8 mouse cellular contexts compared by ENCODE assay signal in genomic region chr8:39695331-39695730, GRCm38 (mm10).
A peak's percentile ranks its signal among the peaks of the same experiment; 100 is the strongest.
DNase-seq lines count a peak whose midpoint lies in the region; ATAC-seq and TF ChIP-seq lines count a peak whose summit lies in the region.

No protein-coding gene starts in this region.

- TF ChIP-seq EP300 in CH12.LX (IDR thresholded peaks at IDR 0.05; ENCODE audit: low read length): no peak

- H3K36me3 ChIP-seq in kidney, postnatal 0 days (ENCODE audit: insufficient read depth, low read length): no peaks in the 10 kb centered on the region
- no peaks in the 10 kb centered on the region for H3K36me3 ChIP-seq in kidney, embryonic 15.5 days
- no peaks in the 10 kb centered on the region for H3K36me3 ChIP-seq in CH12.LX (replicated peaks in 1 of 2; ENCODE audit: control insufficient read depth in 1 of 2, insufficient read depth in 1 of 2, low read length in 1 of 2)

- DNase-seq in cerebellum, postnatal 14 days: peak; percentile 1 to 13
- DNase-seq in cerebellum, adult 2 months: no peak
- no peak for DNase-seq in kidney, postnatal 0 days (ENCODE audit: low spot score)
- DNase-seq in CH12.LX (ENCODE audit: extremely low read depth) (peak; percentile 42), adipocyte (ENCODE audit: low spot score) (no peak), MN1 (ENCODE audit: low spot score) (no peak)
- peak; percentile 9 to 45 for DNase-seq in left cerebral cortex, postnatal 25 days (ENCODE audit: low spot score in 2 of 2)

- no peaks in the 10 kb centered on the region for H3K27me3 ChIP-seq in cerebellum, adult 2 months (ENCODE audit: control insufficient read depth, insufficient read depth, low read length)
- H3K27me3 ChIP-seq in kidney, postnatal 0 days (ENCODE audit: insufficient read depth, low read length): no peaks in the 10 kb centered on the region
- H3K27me3 ChIP-seq in kidney, embryonic 15.5 days: no peaks in the 10 kb centered on the region
- H3K27me3 ChIP-seq in CH12.LX (replicated peaks): no peaks in the 10 kb centered on the region

- intact Hi-C loops in left cerebral cortex, postnatal 25 days (cut with DNase I): no loop called here

- dilution Hi-C loops in CH12.LX (cut with MboI; ENCODE audit: extremely low pct_ligation_motif_present, extremely low pct_unique_long_range_greater_than_20kb, low sequenced_read_pairs): no loop called here

- ATAC-seq in kidney, postnatal 0 days (replicated peaks; ENCODE audit: low FRiP score, low read depth): no peak
- no peak for ATAC-seq in kidney, embryonic 15.5 days (replicated peaks; ENCODE audit: low FRiP score)

- H3K27ac ChIP-seq in cerebellum, adult 2 months (ENCODE audit: insufficient read depth, low read length): no peak overlapping the region
- H3K27ac ChIP-seq in kidney, postnatal 0 days: no peak overlapping the region
- no peak overlapping the region for H3K27ac ChIP-seq in kidney, embryonic 15.5 days
- H3K27ac ChIP-seq in CH12.LX (ENCODE audit: insufficient read depth, low read depth): no peak overlapping the region

- in situ Hi-C loops in CH12.LX (cut with MboI; ENCODE audit: low pct_ligation_motif_present, low pct_unique_long_range_greater_than_20kb, low sequenced_read_pairs): no loop called here

- TF ChIP-seq RAD21 in CH12.LX (IDR thresholded peaks at IDR 0.05; ENCODE audit: low read depth, low read length): peak; percentile 69

- H3K9me3 ChIP-seq in kidney, postnatal 0 days (replicated peaks; ENCODE audit: low read length): no peaks in the 10 kb centered on the region
- H3K9me3 ChIP-seq in kidney, embryonic 15.5 days (replicated peaks): no peaks in the 10 kb centered on the region
- H3K9me3 ChIP-seq in CH12.LX (replicated peaks; ENCODE audit: low read length): no peaks in the 10 kb centered on the region

- H3K4me1 ChIP-seq in cerebellum, adult 2 months (ENCODE audit: control insufficient read depth, insufficient read depth, low read length): no peaks in the 10 kb centered on the region
- H3K4me1 ChIP-seq in kidney, postnatal 0 days (replicated peaks; ENCODE audit: insufficient read depth, low read length): no peaks in the 10 kb centered on the region
- no peaks in the 10 kb centered on the region for H3K4me1 ChIP-seq in kidney, embryonic 15.5 days
- H3K4me1 ChIP-seq in CH12.LX (ENCODE audit: control insufficient read depth in 1 of 2, insufficient read depth in 2 of 2): no peaks in the 10 kb centered on the region

- no peak overlapping the region for H3K9ac ChIP-seq in kidney, postnatal 0 days (ENCODE audit: low read depth, low read length)
- H3K9ac ChIP-seq in kidney, embryonic 15.5 days: no peak overlapping the region
- no peak overlapping the region for H3K9ac ChIP-seq in CH12.LX (ENCODE audit: insufficient read depth, low read depth)

- no peak for TF ChIP-seq POLR2A in cerebellum, adult 2 months (IDR thresholded peaks at IDR 0.05; ENCODE audit: borderline replicate concordance, insufficient read depth, low read length)
- no peak for TF ChIP-seq POLR2A in CH12.LX (IDR thresholded peaks at IDR 0.05; ENCODE audit: low read depth, low read length)

- H3K4me3 ChIP-seq in cerebellum, adult 2 months (replicated peaks; ENCODE audit: insufficient read depth, low read depth, low read length): no peak overlapping the region
- H3K4me3 ChIP-seq in kidney, postnatal 0 days (replicated peaks; ENCODE audit: low read depth, low read length): no peak overlapping the region
- no peak overlapping the region for H3K4me3 ChIP-seq in kidney, embryonic 15.5 days (replicated peaks)
- H3K4me3 ChIP-seq in CH12.LX (replicated peaks in 1 of 3; ENCODE audit: low read depth in 2 of 3, low read length in 2 of 3, poor library complexity in 1 of 3): no peak overlapping the region

- TF ChIP-seq CTCF in cerebellum, adult 2 months (IDR thresholded peaks at IDR 0.05; ENCODE audit: borderline replicate concordance, insufficient read depth, low read depth, low read length): no peak
- TF ChIP-seq CTCF in kidney, postnatal 0 days (IDR thresholded peaks at IDR 0.05; ENCODE audit: low read depth): peak; percentile 47; the same call in 1 of the 2 replicates
- peak in 1 of 2 experiments; percentile 66; a peak in 2 of 4 replicates for TF ChIP-seq CTCF in CH12.LX (conservative IDR thresholded peaks at IDR 0.05 in 1 of 2, IDR thresholded peaks at IDR 0.05 in 1 of 2; ENCODE audit: low read depth in 2 of 2, low read length in 2 of 2)

- 83% methylated on average over 3 of the region's 3 CpGs for WGBS in cerebellum, adult 2 months
- WGBS in kidney, postnatal 0 days: 87% methylated on average over 3 of the region's 3 CpGs
- WGBS in kidney, embryonic 15.5 days: 78% methylated on average over 3 of the region's 3 CpGs

- H3K4me2 ChIP-seq in kidney, postnatal 0 days (ENCODE audit: low read length): no peak overlapping the region
- H3K4me2 ChIP-seq in kidney, embryonic 15.5 days: no peak overlapping the region
- H3K4me2 ChIP-seq in CH12.LX (ENCODE audit: insufficient read depth, low read depth, poor library complexity, severe bottlenecking): no peak overlapping the region

- H3K79me2 ChIP-seq in CH12.LX (replicated peaks; ENCODE audit: control insufficient read depth, extremely low read depth, insufficient read depth, poor library complexity, severe bottlenecking): no peaks in the 10 kb centered on the region

TF ChIP-seq in CH12.LX, 34 proteins besides CTCF, POLR2A, EP300 and RAD21:
- TF ChIP-seq SMC3 (IDR thresholded peaks at IDR 0.05; ENCODE audit: low read depth, low read length): peak; percentile 50
- no peak for TF ChIP-seq NRF1 (IDR thresholded peaks at IDR 0.05; ENCODE audit: low read depth, low read length)
- TF ChIP-seq KAT2A (IDR thresholded peaks at IDR 0.05; ENCODE audit: insufficient replicate concordance, low read length): no peak

Comparison
In these comparisons a context has a peak if more than half of its experiments do, and no peak if none do; other contexts are left out.
1. DNase-seq: peak in cerebellum, postnatal 14 days (2 of 2), CH12.LX (single experiment) and left cerebral cortex, postnatal 25 days (2 of 2); none in cerebellum, adult 2 months (0 of 2), kidney, postnatal 0 days (single experiment), adipocyte (single experiment) and MN1 (single experiment).